Mouse (Mus musculus) ovary, adult 2 months (tissue): ENCODE results near the gene H2-Aa. TPM values are rescaled to one million over a fixed set of nuclear protein-coding genes. Genes with fewer than 3 reads are reported as not detected.

Experiments used
- polyA plus RNA-seq: library from polyadenylated mRNA; depleted of rRNA; stranded (reverse); fragments of >200 nt; gene quantifications from 2 replicates; pipeline ENCODE4 v1.2.3, GENCODE M21; 2012; rRNA removed

H2-Aa gene
- 215 and 235 TPM in 2 replicates for polyA plus RNA-seq

DNA sequence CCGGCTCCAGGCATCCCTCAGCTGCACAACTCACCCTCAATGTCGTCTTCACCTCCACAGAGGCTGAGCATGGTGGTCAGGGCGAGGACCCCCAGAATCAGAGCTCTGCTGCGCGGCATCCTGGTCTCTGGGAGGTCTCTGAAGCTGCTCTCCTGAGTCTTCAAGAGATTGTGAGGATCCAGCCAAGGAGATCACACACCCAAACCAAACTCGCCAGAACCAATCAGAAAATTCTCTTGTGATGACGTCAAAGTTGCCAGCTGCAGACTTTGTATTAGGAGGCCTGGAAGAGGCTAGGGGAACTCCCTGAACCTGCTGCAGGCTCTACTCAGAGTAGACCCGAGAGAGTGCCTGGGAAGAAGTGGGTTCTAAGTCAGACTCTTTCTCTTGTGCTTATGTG lies at the start of gene H2-Aa:
H2-Aa (minus strand) TSS at position 176 of the 400 bp plus-strand sequence.

DNA sequence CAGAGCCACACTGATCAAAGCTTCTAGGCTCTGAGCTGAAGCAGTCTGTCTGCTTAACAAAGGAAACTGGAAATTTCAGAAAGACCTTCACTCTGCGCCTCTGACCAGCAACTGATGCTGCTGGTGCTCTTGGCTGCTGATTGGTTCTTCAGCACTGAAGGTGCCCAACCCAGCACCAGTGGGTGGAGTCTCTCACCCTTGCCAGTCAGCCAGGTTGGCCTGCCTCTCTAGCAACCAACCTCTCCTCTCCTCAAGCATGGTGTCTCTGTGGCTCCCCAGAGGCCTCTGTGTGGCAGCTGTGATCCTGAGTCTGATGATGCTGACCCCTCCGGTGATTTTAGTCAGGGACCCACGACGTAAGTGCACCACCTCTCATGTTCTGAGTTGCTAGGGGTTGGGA lies 37.8 kb upstream of the H2-Aa start, which contains the start of gene H2-Eb2:
H2-Eb2 (plus strand) TSS at position 230 of the 400 bp plus-strand sequence.

DNA sequence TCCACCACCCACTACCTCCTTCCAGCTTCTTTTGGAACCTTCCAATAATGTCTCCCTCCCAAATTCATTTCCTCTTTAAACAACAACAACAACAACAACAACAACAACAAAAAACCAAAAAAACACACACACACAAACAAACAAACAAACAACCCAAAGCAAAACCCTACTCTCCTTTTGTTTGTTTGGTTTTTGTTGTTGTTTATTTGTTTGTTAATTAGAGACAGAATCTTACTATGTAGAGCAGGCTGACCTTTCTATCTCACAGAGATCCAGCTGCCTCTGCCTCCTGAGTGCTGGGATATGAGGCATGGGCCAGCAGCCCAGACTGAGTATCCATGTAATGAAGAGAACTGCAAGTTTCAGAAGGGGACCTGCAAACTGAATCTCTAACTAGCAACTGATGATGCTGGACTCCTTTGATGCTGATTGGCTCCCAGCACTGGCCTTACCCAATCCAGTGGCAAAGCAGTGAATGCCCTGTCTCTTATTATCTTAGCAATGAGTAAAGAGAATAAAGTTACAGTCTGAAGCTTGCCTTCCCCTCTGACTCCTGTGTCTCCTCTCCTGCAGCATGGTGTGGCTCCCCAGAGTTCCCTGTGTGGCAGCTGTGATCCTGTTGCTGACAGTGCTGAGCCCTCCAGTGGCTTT lies 17.9 kb upstream of the H2-Aa start, which contains the start of gene H2-Eb1:
H2-Eb1 (plus strand) TSS at position 488 of the 651 bp plus-strand sequence.

GRCm38 (mm10) chr17:34257594-34258375 lies 29.8 kb downstream of the H2-Aa start, which contains the start of gene H2-Ab1:
Gene H2-Ab1 (plus strand): TSS chr17:34257689.

GRCm38 (mm10) chr17:34238706-34239105 lies 48.9 kb downstream of the H2-Aa start, which contains the start of gene H2-Ob:
Gene H2-Ob (plus strand): TSS chr17:34238903.

Other genes with a start within 250 kb of the H2-Aa start
- 1.5 and 2.2 TPM in 2 replicates for gene Col11a2, start 248.4 kb downstream of the H2-Aa start, polyA plus RNA-seq
- gene H2-Oa, start 195.5 kb downstream of the H2-Aa start, polyA plus RNA-seq: 4.3 and 5.2 TPM in 2 replicates
- gene H2-DMa, start 168.3 kb downstream of the H2-Aa start, polyA plus RNA-seq: 27.4 and 34.5 TPM in 2 replicates
- gene Brd2, start 165.2 kb downstream of the H2-Aa start, polyA plus RNA-seq: 98.9 and 139 TPM in 2 replicates
- 4.9 and 5.2 TPM in 2 replicates for gene H2-DMb2, start 144.5 kb downstream of the H2-Aa start, polyA plus RNA-seq
- 37.1 and 46.2 TPM in 2 replicates for gene H2-DMb1, start 134.8 kb downstream of the H2-Aa start, polyA plus RNA-seq
- 31.1 and 34.5 TPM in 2 replicates for gene Tap1, start 100.3 kb downstream of the H2-Aa start, polyA plus RNA-seq
- 33.5 and 45.8 TPM in 2 replicates for gene Psmb9, start 100.1 kb downstream of the H2-Aa start, polyA plus RNA-seq
- gene Psmb8, start 90.1 kb downstream of the H2-Aa start, polyA plus RNA-seq: 53.0 and 66.5 TPM in 2 replicates
- 45.6 and 51.9 TPM in 2 replicates for gene Tap2, start 84.3 kb downstream of the H2-Aa start, polyA plus RNA-seq
- 4.7 and 5.5 TPM in 2 replicates for gene H2-Ob, start 48.9 kb downstream of the H2-Aa start, polyA plus RNA-seq
- gene H2-Ab1, start 30.1 kb downstream of the H2-Aa start, polyA plus RNA-seq: 1,005 and 1,153 TPM in 2 replicates
- 122 and 123 TPM in 2 replicates for gene H2-Eb1, start 18.0 kb upstream of the H2-Aa start, polyA plus RNA-seq
- gene H2-Eb2, start 37.8 kb upstream of the H2-Aa start, polyA plus RNA-seq: 0.03 and 0.08 TPM in 2 replicates
- 0.79 and 1.3 TPM in 2 replicates for gene Btnl2, start 67.0 kb upstream of the H2-Aa start, polyA plus RNA-seq
- 0.08 and 0.22 TPM in 2 replicates for gene Btnl1, start 89.3 kb upstream of the H2-Aa start, polyA plus RNA-seq
- 0.84 and 0.85 TPM in 2 replicates for gene BC051142, start 111.0 kb upstream of the H2-Aa start, polyA plus RNA-seq
- not detected in 2 replicates for gene Btnl4, start 189.5 kb upstream of the H2-Aa start, polyA plus RNA-seq
- gene Btnl6, start 229.5 kb upstream of the H2-Aa start, polyA plus RNA-seq: not detected in 2 replicates